In genomic region chr13:32707894-32708293, GRCm38 (mm10) we compare ENCODE assay signal across 21 mouse cellular contexts.
DNase-seq lines count a peak whose midpoint lies in the region; ATAC-seq lines count a peak whose summit lies in the region.
"Had no signal": no experiment of that assay in that cellular context is flagged by ENCODE, and none has a peak within 500 bp of the region (broad histone marks: within the 10 kb centered on the region; RNA-seq: fewer than 3 reads in every experiment).

No protein-coding gene starts in this region.

- no peak for DNase-seq in heart, postnatal 10 days
- no peak for DNase-seq in lung, postnatal 10 days
- peak; percentile 48 for DNase-seq in forelimb bud, embryonic 11.5 days (ENCODE audit: low read depth, low spot score)
- DNase-seq in urinary bladder, postnatal 25 days (ENCODE audit: low spot score) = no peak
- DNase-seq in cerebellum, postnatal 10 days = no peak
- DNase-seq: adrenal gland, adult 2 months; B cell, adult 2 months; cerebellum, adult 2 months; gastrocnemius, postnatal 10 days; heart, adult 11 months; kidney, postnatal 36 days; liver, postnatal 0 days; thymus, adult 18-20 months; thymus, postnatal 4 days had no signal

- 64% methylated on average over 2 of the region's 2 CpGs for WGBS in heart, embryonic 12.5 days
- 58% methylated on average over 2 of the region's 2 CpGs for WGBS in lung, embryonic 16.5 days

- peaks cover 28% of the 10 kb centered on the region for H3K4me1 ChIP-seq in heart, embryonic 12.5 days (replicated peaks)
- H3K4me1 ChIP-seq in lung, embryonic 16.5 days (replicated peaks; ENCODE audit: control insufficient read depth, insufficient read depth, low read length) = peaks cover 4% of the 10 kb centered on the region; the same call in 1 of the 2 replicates
- H3K4me1 ChIP-seq: midbrain, embryonic 15.5 days had no signal

- no peak overlapping the region for H3K27ac ChIP-seq in heart, embryonic 12.5 days (ENCODE audit: poor library complexity, severe bottlenecking)
- no peak overlapping the region for H3K27ac ChIP-seq in lung, embryonic 16.5 days (ENCODE audit: low read length)
- H3K27ac ChIP-seq: embryonic facial prominence, embryonic 13.5 days; hindbrain, embryonic 13.5 days; midbrain, embryonic 15.5 days; stomach, embryonic 15.5 days had no signal

- no peaks in the 10 kb centered on the region for H3K9me3 ChIP-seq in heart, embryonic 12.5 days (replicated peaks)
- H3K9me3 ChIP-seq in lung, embryonic 16.5 days (ENCODE audit: control insufficient read depth, low read length) = no peaks in the 10 kb centered on the region
- H3K9me3 ChIP-seq: embryonic facial prominence, embryonic 13.5 days; hindbrain, embryonic 13.5 days; midbrain, embryonic 15.5 days; stomach, embryonic 15.5 days had no signal

- ATAC-seq in heart, embryonic 12.5 days (ENCODE audit: insufficient number of reproducible peaks, low FRiP score) = peak; percentile 30; the same call in 1 of the 2 replicates
- ATAC-seq in lung, embryonic 16.5 days (ENCODE audit: low read depth) = peak; percentile 51
- ATAC-seq: intestine, embryonic 16.5 days; liver, postnatal 0 days; midbrain, embryonic 15.5 days had no signal

- intact Hi-C loops in heart, postnatal 10 days (cut with DNase I) = no loop called here

- H3K36me3 ChIP-seq in heart, embryonic 12.5 days = no peaks in the 10 kb centered on the region
- H3K36me3 ChIP-seq in lung, embryonic 16.5 days (ENCODE audit: control insufficient read depth, insufficient read depth, low read length) = no peaks in the 10 kb centered on the region
- H3K36me3 ChIP-seq: embryonic facial prominence, embryonic 13.5 days; hindbrain, embryonic 13.5 days; midbrain, embryonic 15.5 days; stomach, embryonic 15.5 days had no signal

- no peak overlapping the region for H3K4me3 ChIP-seq in heart, embryonic 12.5 days
- H3K4me3 ChIP-seq in lung, embryonic 16.5 days (ENCODE audit: low read length) = no peak overlapping the region
- H3K4me3 ChIP-seq: embryonic facial prominence, embryonic 13.5 days; hindbrain, embryonic 13.5 days; midbrain, embryonic 15.5 days; stomach, embryonic 15.5 days had no signal

- H3K9ac ChIP-seq in heart, embryonic 12.5 days = no peak overlapping the region
- H3K9ac ChIP-seq in lung, embryonic 16.5 days (ENCODE audit: low read length) = no peak overlapping the region
- H3K9ac ChIP-seq: embryonic facial prominence, embryonic 13.5 days; hindbrain, embryonic 13.5 days; liver, postnatal 0 days; midbrain, embryonic 15.5 days; stomach, embryonic 15.5 days had no signal

- H3K4me2 ChIP-seq in heart, embryonic 12.5 days = no peak overlapping the region
- H3K4me2 ChIP-seq in lung, embryonic 16.5 days (ENCODE audit: low read depth, low read length) = no peak overlapping the region
- H3K4me2 ChIP-seq: embryonic facial prominence, embryonic 13.5 days; hindbrain, embryonic 13.5 days; midbrain, embryonic 15.5 days; stomach, embryonic 15.5 days had no signal

- no peaks in the 10 kb centered on the region for H3K27me3 ChIP-seq in heart, embryonic 12.5 days (replicated peaks)
- H3K27me3 ChIP-seq in lung, embryonic 16.5 days (ENCODE audit: control insufficient read depth, insufficient read depth, low read depth, low read length) = no peaks in the 10 kb centered on the region
- H3K27me3 ChIP-seq: embryonic facial prominence, embryonic 13.5 days; hindbrain, embryonic 13.5 days; midbrain, embryonic 15.5 days; stomach, embryonic 15.5 days had no signal
